Mouse (Mus musculus) natural killer cell, adult 2 months (primary cell): Measurements from ENCODE around the gene Dock6.
A peak's percentile ranks its signal among the peaks of the same experiment; 100 is the strongest.
"Not testable (repeated sequence)": the region's sequence is repeated elsewhere in the genome, so short reads cannot be mapped to it uniquely, and the experiment has no call there.

ENCODE experiments used
- DNase-seq, 2 experiments: peaks; one replicate each; pipeline ENCODE4 v3.0.0; 2022; ENCODE audit warnings: low spot score in 2 of 2

Dock6 gene

DNA sequence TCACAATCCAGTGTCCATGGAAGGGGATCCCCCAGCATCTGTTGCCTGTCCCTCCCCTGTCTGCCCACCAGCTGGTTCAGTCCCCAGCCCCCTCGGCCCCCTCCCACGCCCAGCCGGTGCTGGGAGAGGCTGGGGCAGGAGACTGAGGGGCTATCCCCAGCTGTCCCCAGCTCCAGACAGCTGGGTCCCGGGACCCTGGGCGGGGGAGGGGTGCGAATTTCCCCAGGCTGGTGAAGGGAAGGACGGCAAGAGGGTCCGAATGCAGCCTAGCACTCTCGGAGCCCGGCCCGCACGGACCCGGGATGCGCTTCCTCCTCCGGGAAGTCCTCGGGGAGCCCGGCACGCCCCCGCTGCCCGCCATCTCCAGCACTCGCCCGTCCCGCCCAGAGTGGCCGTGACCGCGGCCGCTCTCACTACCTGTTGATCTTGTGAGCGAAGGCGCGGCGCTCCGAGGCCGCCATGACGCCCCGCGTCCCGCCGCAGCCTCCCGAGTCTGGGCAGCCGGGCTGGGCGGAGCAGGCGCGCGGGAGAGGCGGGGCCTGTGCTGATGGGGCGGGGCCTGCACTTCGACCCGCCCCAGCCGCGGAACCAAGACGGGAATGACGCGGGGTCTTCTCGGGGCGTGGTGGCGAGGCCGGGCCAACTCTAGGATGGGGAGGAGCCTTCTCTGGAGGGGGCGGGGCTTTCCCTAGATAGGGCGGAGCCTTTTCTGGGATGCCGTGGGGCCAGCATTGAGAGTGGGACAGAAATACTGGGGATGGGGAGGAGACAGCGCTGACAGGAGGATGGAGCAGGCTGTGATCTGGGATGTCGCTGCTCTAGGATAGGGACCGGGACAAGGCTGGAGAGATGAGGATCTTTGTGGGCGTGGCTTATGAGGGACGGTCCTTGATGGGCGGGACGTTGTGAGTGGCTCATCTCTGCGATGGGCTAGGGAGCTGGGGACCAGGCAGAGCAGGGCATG, at the start of gene Dock6:
TSS of gene Dock6 (minus strand) at position 508 of the 964 bp plus-strand sequence.
- peak; percentile 80 to 86 for DNase-seq

DNA sequence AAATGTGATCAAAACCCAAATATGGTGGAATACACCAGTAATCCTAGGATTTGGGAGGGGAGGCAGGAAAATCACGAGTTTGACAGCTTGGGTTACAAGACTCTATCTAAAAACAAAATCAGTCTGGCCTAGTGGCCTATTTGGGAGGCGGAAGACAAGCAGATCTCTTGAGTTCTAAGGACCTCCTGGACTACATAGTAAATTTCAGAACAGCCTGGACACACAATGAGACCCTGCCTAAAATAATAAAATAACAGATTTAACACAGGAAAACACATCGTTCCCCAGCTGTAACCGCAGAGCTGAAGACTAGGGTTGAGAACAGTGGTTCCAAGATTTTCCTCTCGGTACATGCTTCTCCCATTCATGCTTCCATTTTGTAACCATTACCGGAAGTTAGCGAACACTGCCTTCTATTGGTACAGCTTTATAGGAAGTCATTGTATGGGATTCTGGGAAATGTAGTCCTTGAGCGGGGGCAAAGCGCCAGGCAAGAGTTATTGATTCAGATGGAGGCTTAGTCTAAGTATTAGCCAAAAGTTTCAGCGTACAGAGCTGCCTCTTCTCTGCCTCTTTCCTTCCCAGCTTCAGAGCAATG, 48.9 kb upstream of the Dock6 start:
- peak; percentile 30 to 33 for DNase-seq

DNA sequence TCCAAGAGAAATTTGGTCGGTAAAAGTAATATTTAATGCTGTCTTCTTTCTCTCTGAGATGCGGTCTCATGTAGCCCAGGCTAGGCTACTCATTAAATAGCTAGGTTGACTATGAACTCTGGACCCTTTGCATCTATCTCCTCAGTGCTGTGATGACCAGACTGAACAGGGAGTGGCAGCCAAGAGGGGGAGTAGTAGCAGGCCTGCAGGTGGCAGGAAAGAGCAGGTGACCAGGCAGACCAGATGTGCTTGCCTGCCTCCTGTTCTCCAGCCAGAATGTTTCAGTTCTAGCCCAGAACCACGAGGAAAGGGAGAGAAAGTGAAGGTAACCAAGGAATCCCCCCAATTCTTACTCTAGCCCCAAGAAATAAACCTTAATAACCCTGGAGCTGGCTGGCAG, 36.8 kb upstream of the Dock6 start:
- DNase-seq = no peak

DNA sequence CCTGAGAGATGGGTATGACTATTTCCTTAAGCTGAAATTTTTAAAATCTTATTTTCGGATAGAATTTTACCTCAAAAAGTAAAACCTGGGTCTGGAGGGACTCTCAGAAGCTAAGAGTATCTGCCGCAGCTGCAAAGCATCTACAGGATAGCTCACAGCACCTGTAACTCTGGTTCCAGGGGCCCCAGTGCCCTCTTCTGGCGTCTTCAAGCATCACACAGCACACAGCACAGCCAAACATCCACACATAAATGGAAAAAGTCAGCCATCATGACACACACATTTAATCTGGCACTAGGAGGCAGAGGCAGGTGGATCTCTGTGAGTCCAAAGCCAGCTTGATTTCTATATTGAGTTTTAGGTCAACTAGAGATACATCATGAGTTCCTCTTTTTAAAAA, 24.2 kb upstream of the Dock6 start:
- no peak for DNase-seq

DNA sequence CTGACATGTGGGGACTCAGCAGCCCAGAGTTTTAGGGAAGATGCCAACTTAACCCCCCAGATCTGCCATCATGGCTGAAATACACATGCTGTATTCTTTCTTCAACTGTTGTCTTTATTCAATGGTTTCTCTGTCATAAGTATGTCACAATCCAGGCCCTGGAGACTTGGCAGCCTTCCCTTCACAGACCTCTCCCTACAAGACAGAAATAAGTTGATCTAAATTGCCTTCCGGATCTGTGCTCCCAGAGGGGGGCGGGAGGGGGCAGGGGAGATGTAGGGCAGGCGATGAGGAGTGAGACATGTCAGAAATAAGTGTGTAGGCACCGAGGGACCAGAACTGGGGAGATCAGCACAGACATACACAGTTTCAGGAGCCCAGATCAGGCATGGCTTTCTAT, 19.8 kb upstream of the Dock6 start:
- DNase-seq = no peak

DNA sequence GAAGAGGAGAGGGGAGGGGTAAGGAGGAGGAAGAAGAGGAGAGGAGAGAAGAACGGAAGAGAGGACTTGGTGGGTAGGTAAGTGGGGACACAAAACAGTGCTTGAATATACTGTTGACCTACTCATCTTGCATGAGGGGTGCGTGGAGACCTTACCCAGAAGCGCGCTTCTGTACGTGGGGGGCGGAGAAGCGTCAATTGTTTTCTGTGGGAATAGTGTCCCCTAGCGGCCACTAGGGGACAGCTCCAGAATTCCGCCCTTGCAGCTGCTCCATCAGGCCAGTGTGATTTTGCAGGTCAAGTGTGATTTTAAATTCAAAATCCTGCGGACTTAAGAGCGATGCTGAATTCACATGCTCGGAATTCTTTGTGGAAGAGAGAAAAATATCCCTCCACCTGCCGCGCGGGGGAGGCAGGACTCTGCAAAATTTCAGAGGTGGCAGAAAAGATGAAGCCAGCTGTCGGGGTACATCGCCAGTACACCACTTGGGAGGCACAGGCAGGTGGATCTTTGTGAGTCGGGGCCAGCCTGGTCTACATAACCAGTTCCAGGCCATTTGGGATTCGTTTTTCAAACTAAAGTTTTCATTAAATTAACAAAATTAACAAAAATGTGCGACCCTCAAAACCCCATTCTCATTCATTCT, 18.6 kb upstream of the Dock6 start:
- peak in 1 of 2 experiments; percentile 28 for DNase-seq

DNA sequence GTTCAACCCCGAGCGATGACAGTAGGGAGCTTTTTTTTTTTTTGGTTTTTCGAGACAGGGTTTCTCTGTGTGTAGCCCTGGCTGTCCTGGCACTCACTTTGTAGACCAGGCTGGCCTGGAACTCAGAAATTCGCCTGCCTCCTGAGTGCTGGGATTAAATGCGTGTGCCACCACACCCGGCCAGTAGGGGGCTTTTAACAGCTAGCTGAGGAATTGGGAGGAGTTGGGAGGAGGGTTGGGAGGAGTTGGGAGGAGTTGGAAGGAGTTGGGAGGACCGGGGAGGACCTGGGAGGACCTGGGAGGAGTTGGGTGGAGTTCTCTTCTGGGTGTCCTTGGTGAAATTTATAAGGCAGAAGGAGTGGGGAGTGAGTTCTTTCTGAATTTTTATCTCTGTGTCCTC, 16.9 kb upstream of the Dock6 start:
- not testable (repeated sequence) for DNase-seq

DNA sequence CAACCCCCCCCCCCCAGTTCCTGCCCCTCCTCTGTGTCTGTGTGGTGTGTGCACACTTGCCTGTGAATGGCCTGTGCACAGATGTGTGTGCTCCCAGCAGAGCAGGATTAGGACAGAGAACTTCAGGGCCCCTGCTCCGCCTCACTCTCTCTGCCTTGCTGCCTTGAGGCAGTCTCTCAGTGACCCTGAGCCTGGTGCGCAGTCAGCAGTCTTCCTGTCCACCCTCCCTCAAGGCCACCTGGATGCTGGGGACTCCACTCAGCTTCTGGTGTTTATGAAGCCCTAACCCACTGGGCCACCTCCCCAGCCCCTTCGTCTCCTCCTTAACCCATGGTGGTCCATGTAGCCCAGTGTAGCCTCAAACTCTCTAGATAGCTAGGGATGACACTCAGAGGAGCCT, 15.3 kb upstream of the Dock6 start:
- no peak for DNase-seq

DNA sequence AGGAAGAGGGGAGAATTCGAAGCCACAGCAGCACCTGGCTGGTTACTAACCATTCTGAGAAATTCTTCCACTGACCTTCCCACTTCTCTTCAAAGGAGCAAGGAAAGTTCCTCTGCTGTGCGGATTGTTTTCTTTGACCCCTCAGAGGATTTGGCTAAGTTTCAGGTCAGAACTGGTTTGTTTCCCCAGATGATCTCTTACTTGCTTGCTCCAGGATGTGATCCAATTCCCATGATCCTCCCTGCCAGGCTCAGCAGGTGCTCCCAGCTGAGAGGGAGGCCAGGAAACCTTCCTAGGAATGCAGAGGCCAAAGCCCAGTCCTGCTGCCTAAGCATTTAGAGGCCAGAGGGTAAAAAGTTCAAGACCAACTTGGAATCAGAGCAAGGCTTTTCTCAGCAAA, 14.2 kb upstream of the Dock6 start:
- no peak for DNase-seq

DNA sequence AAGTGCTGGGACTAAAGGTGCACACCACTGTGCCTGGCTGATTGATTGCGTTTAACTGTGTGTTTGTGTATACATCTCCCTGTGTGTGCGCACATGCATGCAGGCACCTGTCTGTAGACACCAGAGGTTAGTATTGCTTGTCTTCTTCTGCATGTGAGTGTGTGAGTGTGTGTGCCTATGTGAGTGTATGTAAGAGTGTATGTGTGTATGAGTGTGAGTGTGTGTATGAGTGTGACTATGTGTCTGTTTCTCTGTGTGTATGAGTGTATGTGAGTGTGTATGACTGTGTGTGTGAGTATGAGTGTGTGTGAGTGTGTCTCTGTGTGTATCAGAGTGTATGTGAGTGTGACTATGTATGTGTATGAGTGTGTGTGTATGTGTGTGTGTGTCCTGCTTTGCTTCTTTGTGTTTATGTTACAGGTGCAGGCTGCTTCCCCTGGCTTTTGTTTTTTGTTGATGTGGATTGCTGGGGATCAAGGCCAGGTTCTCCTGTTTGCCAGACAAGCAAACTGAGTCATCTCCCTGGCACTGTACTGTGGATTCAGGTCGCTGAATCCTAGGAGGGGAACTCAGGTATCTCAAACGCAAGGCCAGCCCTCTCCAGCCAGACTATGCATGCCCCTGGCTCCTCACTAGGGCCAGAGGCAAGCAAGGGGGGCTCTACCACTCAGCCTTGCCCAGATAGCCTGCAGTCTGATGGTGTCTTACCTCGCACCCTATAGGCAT, 13.4 kb upstream of the Dock6 start:
- DNase-seq = no peak

DNA sequence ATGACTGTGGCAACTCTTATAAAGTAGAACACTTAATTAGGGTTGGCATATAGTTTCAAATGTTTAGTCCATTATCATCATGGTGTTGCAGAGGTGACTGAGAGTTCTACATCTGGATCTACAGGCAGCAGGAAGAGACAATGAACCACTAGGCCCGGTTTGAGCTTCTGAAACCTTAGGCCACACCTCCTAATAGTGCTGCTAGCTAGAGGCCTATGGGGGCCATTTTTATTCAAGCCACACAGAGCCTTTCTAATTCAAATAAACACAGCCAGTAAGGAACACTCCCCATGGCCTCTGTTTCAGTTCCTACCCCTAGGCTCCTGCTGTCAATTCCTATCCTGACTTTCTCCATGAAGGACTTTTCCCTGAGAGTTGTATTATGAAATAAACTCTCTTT, 9.7 kb upstream of the Dock6 start:
- DNase-seq = no peak

DNA sequence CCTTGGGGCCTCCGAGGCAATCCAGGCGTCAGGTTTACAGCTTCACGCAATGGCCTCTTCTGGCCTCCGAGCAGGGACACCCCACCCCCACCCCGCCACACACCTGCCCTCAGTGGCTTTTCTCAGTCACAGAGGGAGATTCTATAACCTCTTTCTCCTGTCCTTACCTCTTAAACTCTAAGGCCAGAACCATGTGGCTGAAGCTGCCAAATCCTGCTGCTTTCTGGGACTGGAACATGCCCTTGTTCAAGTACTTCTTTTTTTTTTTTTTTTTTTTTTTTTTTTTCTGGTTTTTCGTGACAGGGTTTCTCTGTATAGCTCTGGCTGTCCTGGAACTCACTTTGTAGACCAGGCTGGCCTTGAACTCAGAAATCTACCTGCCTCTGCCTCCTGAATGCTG, 7.9 kb upstream of the Dock6 start:
- not testable (repeated sequence) for DNase-seq

DNA sequence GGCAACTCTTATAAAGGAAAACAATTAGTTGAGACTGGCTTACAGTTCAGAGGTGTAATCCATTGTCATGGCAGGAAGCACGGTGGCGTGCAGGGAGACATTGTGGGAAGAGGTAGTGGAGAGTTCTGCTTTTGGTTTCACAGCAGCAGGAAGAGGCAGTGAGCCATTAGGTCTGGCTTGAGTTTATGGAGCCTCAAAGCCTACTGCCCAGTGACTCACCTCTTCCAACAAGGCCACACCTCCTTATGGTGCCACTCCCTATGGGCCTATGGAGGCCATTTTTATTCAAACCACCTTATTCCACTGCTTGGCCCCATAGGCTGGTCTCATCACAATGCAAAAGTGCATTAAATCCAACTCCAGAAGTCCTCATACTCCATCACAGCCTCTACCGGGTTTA, 7.2 kb upstream of the Dock6 start:
- DNase-seq = no peak

DNA sequence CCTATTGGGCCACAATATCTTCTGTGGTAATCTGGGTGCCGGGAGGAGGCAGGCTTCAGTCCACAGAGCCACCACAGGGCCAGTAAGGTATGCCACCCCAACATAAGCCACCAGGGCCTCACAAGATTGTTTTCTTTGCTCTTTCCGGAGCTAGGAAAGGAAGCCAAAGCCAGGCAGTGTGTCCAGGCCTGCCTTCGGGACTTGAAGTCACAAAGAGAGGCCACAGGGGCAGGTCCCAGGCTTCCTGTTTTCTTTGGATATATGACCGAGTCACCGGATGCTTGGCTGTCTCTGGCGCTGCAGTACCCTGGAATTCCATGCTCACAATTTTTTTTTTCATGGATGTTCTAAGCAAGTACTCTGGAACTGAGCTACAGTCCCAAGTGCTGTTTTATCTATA, 5.6 kb upstream of the Dock6 start:
- DNase-seq = no peak

DNA sequence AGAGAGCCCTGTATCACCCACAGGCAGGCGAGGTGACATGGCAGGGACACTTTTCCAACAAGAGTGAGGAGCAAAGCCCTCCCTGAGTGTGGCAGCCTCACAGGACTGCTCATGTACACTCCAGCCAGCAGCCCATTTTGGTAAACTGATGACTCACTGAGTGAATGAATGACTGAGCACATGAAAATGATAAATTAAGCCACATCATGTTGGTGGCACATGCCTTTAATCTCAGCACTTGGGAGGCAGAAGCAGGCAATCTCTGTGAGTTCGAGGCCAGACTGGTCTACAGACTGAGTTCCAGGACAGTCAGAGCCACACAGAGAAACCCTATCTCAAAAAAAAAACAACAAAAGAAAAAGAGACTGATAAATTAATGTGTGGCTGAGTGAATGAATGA, 5.1 kb upstream of the Dock6 start:
- no peak for DNase-seq

DNA sequence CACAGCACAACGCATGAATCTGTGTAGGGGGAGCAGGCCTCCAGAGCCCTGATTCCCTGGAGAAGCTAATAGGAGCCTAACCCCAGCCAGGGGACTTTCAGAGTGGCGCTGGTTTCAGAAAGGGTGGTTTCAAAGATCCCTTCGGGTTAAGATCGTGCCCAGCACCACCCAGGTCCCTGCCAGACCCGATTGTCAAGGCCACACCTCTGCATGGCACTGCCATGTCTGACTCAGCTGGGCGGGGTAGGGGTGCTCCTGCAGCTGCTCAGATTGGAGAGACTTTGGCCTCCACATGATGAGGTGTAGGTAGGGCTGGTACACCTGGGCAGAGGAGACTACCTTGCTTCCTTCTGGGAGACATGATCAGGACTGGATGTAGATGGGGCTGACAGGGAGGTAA, 2.5 kb upstream of the Dock6 start:
- DNase-seq = no peak

DNA sequence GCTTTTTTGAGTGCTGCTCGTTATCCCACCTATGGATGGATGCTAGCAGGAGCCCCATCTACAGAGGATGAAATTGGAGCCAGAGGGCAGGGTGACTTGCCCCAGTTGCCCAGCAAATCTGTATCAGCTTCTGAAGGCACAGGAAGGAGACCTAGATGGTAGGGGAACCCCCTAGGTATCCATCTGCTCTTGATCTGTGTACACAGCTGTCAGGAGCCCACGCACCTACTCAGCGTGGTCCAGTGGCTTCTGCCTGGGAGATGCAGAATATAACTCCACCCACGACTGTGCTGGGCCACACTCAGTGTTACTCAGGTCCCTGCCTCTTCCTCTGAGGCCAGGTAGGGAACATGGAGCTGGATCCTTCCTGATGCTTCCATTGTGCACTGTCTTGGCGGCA, 1.5 kb upstream of the Dock6 start:
- no peak for DNase-seq

DNA sequence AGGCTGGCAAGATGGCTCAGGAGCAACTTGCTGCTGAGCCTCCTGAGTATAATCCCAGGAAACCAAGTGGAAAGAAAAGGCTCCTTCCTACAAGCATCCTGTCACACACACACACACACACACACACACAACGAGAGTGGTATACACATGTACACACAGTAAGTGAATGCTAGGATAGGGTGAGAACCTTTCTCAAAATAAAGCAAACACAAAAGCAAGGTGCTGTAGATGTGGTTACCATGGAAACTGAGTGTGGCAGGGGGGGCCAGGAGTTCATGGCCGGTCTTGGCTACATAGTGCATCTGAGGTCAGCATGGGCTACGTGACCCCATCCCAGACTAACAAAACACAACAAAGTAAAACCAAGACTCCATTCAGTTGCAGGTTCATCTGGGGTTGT, 1.4 kb downstream of the Dock6 start:
- DNase-seq = no peak

DNA sequence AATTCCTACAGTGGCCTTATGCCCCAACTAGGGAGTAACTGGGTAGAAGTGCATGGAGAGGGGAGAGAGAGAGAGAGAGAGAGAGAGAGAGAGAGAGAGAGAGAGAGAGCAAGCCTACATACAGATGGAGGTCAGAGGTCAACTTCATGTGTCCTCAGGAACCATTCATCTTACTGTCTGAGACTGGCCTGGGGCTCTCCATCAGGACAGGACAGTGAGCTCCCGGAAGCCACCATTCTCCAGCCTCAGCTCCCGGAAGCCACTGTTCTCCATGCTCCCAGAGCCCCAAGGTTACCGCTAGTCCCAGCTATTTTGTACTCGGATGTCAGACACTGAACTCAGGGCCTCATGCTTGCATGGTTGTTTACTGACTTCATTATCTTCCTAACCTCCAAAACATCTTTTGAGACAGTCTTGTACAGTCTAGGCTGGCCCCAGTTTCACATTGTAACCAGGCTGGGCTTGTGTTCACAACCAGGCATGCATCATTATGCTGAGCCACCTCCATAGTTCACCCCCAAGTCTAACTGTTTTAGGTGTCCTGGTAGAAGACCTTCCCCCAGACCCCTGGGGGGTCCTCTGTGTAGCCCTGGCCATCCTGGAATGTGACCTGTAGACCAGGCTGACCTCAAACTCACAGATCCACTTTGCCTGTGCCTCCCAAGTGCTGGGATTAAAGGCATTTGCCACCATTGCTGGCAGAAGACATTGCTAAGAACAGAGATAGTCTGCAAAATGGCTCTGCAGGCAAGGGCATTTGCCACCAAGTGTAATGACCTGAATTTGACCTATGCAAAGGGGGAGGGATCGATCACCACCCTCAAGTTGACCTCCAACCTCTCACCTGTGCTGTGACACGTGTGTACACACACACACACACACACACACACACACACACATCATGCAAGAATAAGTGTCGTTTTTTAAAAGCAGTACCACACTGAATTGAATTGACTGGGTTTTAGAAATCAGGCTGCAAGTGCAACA, 2.5 kb downstream of the Dock6 start:
- DNase-seq = no peak

DNA sequence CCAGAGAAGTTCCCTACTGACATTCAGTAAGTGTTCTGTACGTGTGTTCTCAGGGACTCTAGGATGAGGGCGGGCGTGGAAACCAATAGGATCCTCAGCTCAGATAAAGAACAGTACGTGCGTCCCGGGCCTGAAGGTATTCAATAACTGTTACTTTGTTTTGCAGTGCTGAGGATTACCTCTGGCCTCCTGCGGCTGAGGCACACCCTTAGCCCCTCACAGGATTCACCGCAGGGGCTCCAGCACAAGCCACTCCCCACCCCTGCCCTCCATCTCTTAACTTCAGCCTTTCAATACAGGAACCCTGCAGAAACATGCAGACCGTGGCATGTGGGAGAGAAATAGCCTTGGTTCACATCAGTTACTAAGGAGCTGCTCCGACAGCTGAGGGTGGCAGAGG, 4.5 kb downstream of the Dock6 start:
- no peak for DNase-seq

DNA sequence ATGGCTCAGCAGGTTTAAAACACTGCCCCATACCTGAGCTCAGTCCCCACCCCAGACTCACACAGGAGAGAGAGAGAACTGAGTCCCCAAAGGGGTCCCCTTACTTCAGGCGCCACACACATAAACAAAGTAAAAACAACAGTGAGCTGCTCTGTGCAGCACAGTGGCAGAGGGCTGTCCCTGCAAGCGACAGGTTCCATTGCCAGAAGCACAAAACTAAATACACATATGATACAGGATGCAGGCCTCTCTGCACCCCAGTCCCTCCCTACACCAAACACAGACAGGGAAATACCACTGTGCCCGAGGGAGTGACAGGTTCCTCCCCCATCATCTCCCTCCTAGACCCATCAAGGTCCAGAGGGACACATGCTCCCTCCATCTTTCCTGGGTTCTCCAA, 5.0 kb downstream of the Dock6 start:
- no peak for DNase-seq
